Mouse (Mus musculus) liver, postnatal 0 days (tissue): ENCODE data around the gene Cavin2. TPM values are rescaled to one million over a fixed set of nuclear protein-coding genes. Genes with fewer than 3 reads are reported as not detected.

Experiments
- ATAC-seq: fragments of 200-750 bp; cut with Nextera tagmentation; 2 replicates; pipeline ENCODE4 v1.8.0; 2017; ENCODE audit warnings: mild to moderate bottlenecking, moderate library complexity
- DNase-seq: peaks from one replicate; pipeline ENCODE4 v3.0.0-alpha.2; 2016
- H3K27ac ChIP-seq: fragments of 300-500 bp; sonication (generic); 2 replicates; pipeline ENCODE4 v1.5.1; 2014; ENCODE audit warnings: antibody characterized with exemption, moderate library complexity, mild to moderate bottlenecking, low read depth
- H3K27me3 ChIP-seq: fragments of 300-500 bp; sonication (generic); 2 replicates; pipeline ENCODE4 v1.6.1; 2014; ENCODE audit warnings: low read length, control low read depth, mixed read lengths; ENCODE audit not compliant: insufficient read depth
- H3K36me3 ChIP-seq: fragments of 300-500 bp; sonication (generic); replicated peaks from 2 replicates; pipeline ENCODE4 v1.6.1; 2014; ENCODE audit warnings: mild to moderate bottlenecking, control low read depth, low read length, moderate library complexity, mixed read lengths; ENCODE audit not compliant: insufficient read depth
- H3K4me1 ChIP-seq: fragments of 300-500 bp; sonication (generic); 2 replicates; pipeline ENCODE4 v1.6.1; 2014; ENCODE audit warnings: antibody characterized with exemption, mild to moderate bottlenecking, control low read depth; ENCODE audit not compliant: insufficient read depth
- H3K4me2 ChIP-seq: fragments of 300-500 bp; sonication (generic); 2 replicates; pipeline ENCODE4 v1.6.1; 2014; ENCODE audit warnings: low read depth, mild to moderate bottlenecking, low read length, moderate library complexity, mixed read lengths
- H3K4me3 ChIP-seq: fragments of 300-500 bp; sonication (generic); 2 replicates; pipeline ENCODE4 v1.5.1; 2014; ENCODE audit warnings: low read depth, low read length
- H3K9ac ChIP-seq: fragments of 300-500 bp; sonication (generic); replicated peaks from 2 replicates; pipeline ENCODE4 v1.6.1; 2014; ENCODE audit warnings: mild to moderate bottlenecking, moderate library complexity
- H3K9me3 ChIP-seq: fragments of 300-500 bp; sonication (generic); 2 replicates; pipeline ENCODE4 v1.6.1; 2016; ENCODE audit warnings: mild to moderate bottlenecking, control low read depth, low read length, mixed read lengths
- CTCF ChIP-seq: sonication (generic); IDR thresholded peaks from 2 replicates; pipeline ENCODE4 v1.5.1; 2016; ENCODE audit warnings: antibody characterized with exemption, low read depth
- EP300 ChIP-seq: IDR thresholded peaks from 2 replicates; pipeline ENCODE4 v1.6.1; 2016; ENCODE audit warnings: antibody characterized with exemption, low read depth, mild to moderate bottlenecking
- WGBS: fragments of 180-500 bp; shearing (Covaris S2); extraction: QIAGEN DNeasy Blood & Tissue Kit; methylation state at CpG from one replicate; pipeline ENCODE4 v1.1.7; 2014; ENCODE audit not compliant: insufficient replicate concordance; 5-methylcytosine and 5-hydroxymethylcytosine counted together
- polyA plus RNA-seq: library from polyadenylated mRNA; unstranded; fragments of >200 nt; fragmentation: Nextera tagmentation; extraction: Ambion mirVana; gene quantifications from 2 replicates; pipeline ENCODE4 v1.2.1, GENCODE M21; 2015

The Cavin2 gene
- polyA plus RNA-seq, 1 experiment from 2014 or later = 28.0 TPM

DNA sequence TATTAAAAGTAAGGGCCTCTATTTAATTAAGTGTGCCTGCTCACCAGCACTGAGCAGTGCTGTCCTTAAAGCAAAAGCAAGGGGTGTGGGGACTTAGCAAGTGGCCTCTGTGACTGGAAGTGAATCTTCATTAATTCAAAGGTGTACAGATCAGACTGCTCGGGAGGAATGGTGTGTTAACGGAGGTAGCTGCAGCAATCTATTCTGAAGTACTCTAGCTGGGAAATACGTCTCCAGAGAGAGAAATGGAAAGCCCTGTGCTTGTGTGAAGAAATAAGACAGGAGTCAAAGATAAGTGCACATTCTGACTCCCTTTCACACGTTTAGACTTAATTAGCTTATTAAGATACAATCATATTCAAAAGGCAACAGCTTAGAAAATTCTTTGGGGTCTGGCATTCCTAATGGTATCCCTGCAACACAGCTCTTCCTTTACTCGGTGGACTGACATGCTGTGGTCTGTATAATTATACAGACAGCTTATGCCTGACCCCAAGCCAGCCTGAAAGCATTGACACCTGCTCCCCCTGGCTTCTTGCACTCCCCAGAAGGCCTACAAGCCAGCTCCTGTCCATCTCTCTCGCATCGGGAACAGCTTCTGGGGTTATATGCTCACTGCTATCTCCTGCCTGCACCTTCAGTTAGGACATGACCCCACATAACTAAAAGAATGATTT lies 60.5 kb downstream of the Cavin2 start:
- no peak overlapping the region for H3K27ac ChIP-seq
- H3K9ac ChIP-seq = no peak overlapping the region
- H3K36me3 ChIP-seq = no peaks in the 10 kb centered on the region
- no peaks in the 10 kb centered on the region for H3K9me3 ChIP-seq
- TF ChIP-seq EP300 (no peak), CTCF (no peak)
- no peak for DNase-seq
- no peaks in the 10 kb centered on the region for H3K4me1 ChIP-seq
- H3K27me3 ChIP-seq = no peaks in the 10 kb centered on the region
- WGBS = 60% methylated on average over 7 of the region's 7 CpGs
- no peak for ATAC-seq
- no peak overlapping the region for H3K4me2 ChIP-seq
- no peak overlapping the region for H3K4me3 ChIP-seq

Other genes with a start within 250 kb of the Cavin2 start
- gene Nabp1, start 189.3 kb downstream of the Cavin2 start, polyA plus RNA-seq = 6.2 and 7.2 TPM in 2 replicates